Mouse (Mus musculus) layer of hippocampus, postnatal 10 days (tissue): ENCODE data around the gene Dnmt3l. TPM values are rescaled to one million over a fixed set of nuclear protein-coding genes. Genes with fewer than 3 reads are reported as not detected.

Source experiments
- total RNA-seq, 2 experiments: library from RNA; stranded (reverse); gene quantifications; 2 replicates each; pipeline ENCODE4 v1.2.3; 2021

The Dnmt3l gene
- total RNA-seq, 2 experiments from 2014 or later: not detected

Other genes starting within 250 kb of the Dnmt3l start
- gene Gm9639, start 246.9 kb upstream of the Dnmt3l start, total RNA-seq: not detected
- gene Gm19668, start 242.8 kb upstream of the Dnmt3l start, total RNA-seq: not detected
- not detected for gene Gm9507, start 230.1 kb upstream of the Dnmt3l start, total RNA-seq
- not detected for gene Gm2696, start 227.3 kb upstream of the Dnmt3l start, total RNA-seq
- not detected for gene Krtap10-4, start 214.9 kb upstream of the Dnmt3l start, total RNA-seq
- not detected for gene Krtap10-10, start 206.0 kb upstream of the Dnmt3l start, total RNA-seq
- gene Gm36176, start 195.1 kb upstream of the Dnmt3l start, total RNA-seq: not detected
- gene Gm10318, start 189.1 kb upstream of the Dnmt3l start, total RNA-seq: not detected
- gene Gm3285, start 180.0 kb upstream of the Dnmt3l start, total RNA-seq: not detected
- gene Lrrc3, start 139.4 kb upstream of the Dnmt3l start, total RNA-seq: 10 to 100 TPM; 19.2 to 20.6 TPM
- 10 to 100 TPM; 26.0 to 27.3 TPM for gene Trpm2, start 71.4 kb upstream of the Dnmt3l start, total RNA-seq
- 10 to 100 TPM; 32.7 to 42.5 TPM for gene 1810043G02Rik, start 63.4 kb upstream of the Dnmt3l start, total RNA-seq
- gene Pfkl, start 31.9 kb upstream of the Dnmt3l start, total RNA-seq: 100 to 1,000 TPM; 112 to 116 TPM
- gene Aire, start 1.7 kb downstream of the Dnmt3l start, total RNA-seq: under 1 TPM; 0.36 to 0.50 TPM
- gene Icosl, start 27.4 kb downstream of the Dnmt3l start, total RNA-seq: 1 to 10 TPM; 2.6 to 3.5 TPM
- gene D10Jhu81e, start 127.8 kb downstream of the Dnmt3l start, total RNA-seq: 10 to 100 TPM; 90.8 to 97.1 TPM
- 10 to 100 TPM; 18.1 to 21.0 TPM for gene Pwp2, start 143.2 kb downstream of the Dnmt3l start, total RNA-seq
- 10 to 100 TPM; 74.0 to 78.5 TPM for gene Trappc10, start 202.7 kb downstream of the Dnmt3l start, total RNA-seq